ENCODE assay signal across 8 mouse cellular contexts in genomic region chrX:36987851-36988250, GRCm38 (mm10). TPM values are rescaled to one million over a fixed set of nuclear protein-coding genes. Genes with fewer than 3 reads are reported as not detected.
DNase-seq lines count a peak whose midpoint lies in the region; ATAC-seq and TF ChIP-seq lines count a peak whose summit lies in the region.
"Had no signal": no experiment of that assay in that cellular context is flagged by ENCODE, and none has a peak within 500 bp of the region (broad histone marks: within the 10 kb centered on the region; RNA-seq: fewer than 3 reads in every experiment).

No protein-coding gene starts in this region.

- no peaks in the 10 kb centered on the region for H3K9me3 ChIP-seq in lung, embryonic 16.5 days (ENCODE audit: control insufficient read depth, low read length)
- no peaks in the 10 kb centered on the region for H3K9me3 ChIP-seq in lung, postnatal 0 days (ENCODE audit: low read length)
- no peaks in the 10 kb centered on the region for H3K9me3 ChIP-seq in forebrain, embryonic 14.5 days (replicated peaks; ENCODE audit: control insufficient read depth, low read length)
- H3K9me3 ChIP-seq in liver, embryonic 12.5 days (replicated peaks): no peaks in the 10 kb centered on the region
- H3K9me3 ChIP-seq in stomach, postnatal 0 days (ENCODE audit: control insufficient read depth, low read length): no peaks in the 10 kb centered on the region

- H3K36me3 ChIP-seq in lung, embryonic 16.5 days (ENCODE audit: control insufficient read depth, insufficient read depth, low read length): no peaks in the 10 kb centered on the region
- H3K36me3 ChIP-seq in lung, postnatal 0 days (ENCODE audit: insufficient read depth, low read length): no peaks in the 10 kb centered on the region
- H3K36me3 ChIP-seq in forebrain, embryonic 14.5 days (ENCODE audit: control insufficient read depth, insufficient read depth, low read length): no peaks in the 10 kb centered on the region
- H3K36me3 ChIP-seq in liver, embryonic 12.5 days: no peaks in the 10 kb centered on the region
- H3K36me3 ChIP-seq in stomach, postnatal 0 days (ENCODE audit: control insufficient read depth, insufficient read depth, low read length): no peaks in the 10 kb centered on the region

- H3K4me3 ChIP-seq in lung, embryonic 16.5 days (ENCODE audit: low read length): no peak overlapping the region
- H3K4me3 ChIP-seq in lung, postnatal 0 days (ENCODE audit: low read depth, low read length): no peak overlapping the region
- H3K4me3 ChIP-seq in forebrain, embryonic 14.5 days (ENCODE audit: low read depth, low read length): peak overlapping the region; percentile 51
- H3K4me3 ChIP-seq in liver, embryonic 12.5 days: no peak overlapping the region
- H3K4me3 ChIP-seq in stomach, postnatal 0 days (ENCODE audit: low read depth, low read length): no peak overlapping the region; the same call in 1 of the 2 replicates

- no peak for DNase-seq in lung, postnatal 0 days (ENCODE audit: low spot score)
- no peak for DNase-seq in forebrain, embryonic 14.5 days (ENCODE audit: low spot score)
- DNase-seq in stomach, postnatal 0 days (ENCODE audit: low spot score): no peak
- DNase-seq in ovary, postnatal 14 days (ENCODE audit: low spot score): no peak
- no peak for DNase-seq in cerebellum, adult 11-12 months
- DNase-seq: thymus, postnatal 36 days had no signal

- 42% methylated on average over 4 of the region's 4 CpGs for WGBS in lung, embryonic 16.5 days
- WGBS in lung, postnatal 0 days: 59% methylated on average over 4 of the region's 4 CpGs
- 77% methylated on average over 4 of the region's 4 CpGs for WGBS in forebrain, embryonic 14.5 days
- WGBS in liver, embryonic 12.5 days (ENCODE audit: insufficient replicate concordance): 59% methylated on average over 4 of the region's 4 CpGs
- WGBS in stomach, postnatal 0 days: 51% methylated on average over 4 of the region's 4 CpGs

- no peaks in the 10 kb centered on the region for H3K27me3 ChIP-seq in lung, embryonic 16.5 days (ENCODE audit: control insufficient read depth, insufficient read depth, low read depth, low read length)
- H3K27me3 ChIP-seq in lung, postnatal 0 days (replicated peaks; ENCODE audit: insufficient read depth, low read length): no peaks in the 10 kb centered on the region
- no peaks in the 10 kb centered on the region for H3K27me3 ChIP-seq in forebrain, embryonic 14.5 days (replicated peaks; ENCODE audit: control insufficient read depth, insufficient read depth, low read length)
- peaks cover 3% of the 10 kb centered on the region; the same call in 1 of the 2 replicates for H3K27me3 ChIP-seq in liver, embryonic 12.5 days (replicated peaks)
- no peaks in the 10 kb centered on the region for H3K27me3 ChIP-seq in stomach, postnatal 0 days (ENCODE audit: control insufficient read depth, insufficient read depth, low read length)

- H3K4me2 ChIP-seq in lung, embryonic 16.5 days (ENCODE audit: low read depth, low read length): peak overlapping the region; percentile 76
- no peak overlapping the region for H3K4me2 ChIP-seq in lung, postnatal 0 days (replicated peaks; ENCODE audit: low read depth, low read length)
- H3K4me2 ChIP-seq in forebrain, embryonic 14.5 days (ENCODE audit: low read length): peak overlapping the region; percentile 59
- H3K4me2 ChIP-seq in liver, embryonic 12.5 days: peak overlapping the region; percentile 81
- H3K4me2 ChIP-seq in stomach, postnatal 0 days (replicated peaks; ENCODE audit: low read depth): peak overlapping the region; percentile 66; the same call in 1 of the 2 replicates

- TF ChIP-seq EP300 in lung, postnatal 0 days (IDR thresholded peaks at IDR 0.05): no peak
- TF ChIP-seq EP300 in stomach, postnatal 0 days (optimal IDR thresholded peaks at IDR 0.05): no peak

- no peak for ATAC-seq in lung, embryonic 16.5 days (ENCODE audit: low read depth)
- no peak for ATAC-seq in lung, postnatal 0 days
- ATAC-seq in forebrain, embryonic 14.5 days: no peak
- no peak for ATAC-seq in liver, embryonic 12.5 days
- no peak for ATAC-seq in stomach, postnatal 0 days (ENCODE audit: low FRiP score, low TSS enrichment)

- H3K9ac ChIP-seq in lung, embryonic 16.5 days (ENCODE audit: low read length): no peak overlapping the region
- no peak overlapping the region for H3K9ac ChIP-seq in lung, postnatal 0 days (replicated peaks; ENCODE audit: low read depth)
- H3K9ac ChIP-seq in forebrain, embryonic 14.5 days (ENCODE audit: low read length): no peak overlapping the region
- no peak overlapping the region for H3K9ac ChIP-seq in liver, embryonic 12.5 days
- H3K9ac ChIP-seq in stomach, postnatal 0 days (ENCODE audit: low read length): no peak overlapping the region

- TF ChIP-seq CTCF in lung, postnatal 0 days (IDR thresholded peaks at IDR 0.05): no peak
- no peak for TF ChIP-seq CTCF in stomach, postnatal 0 days (IDR thresholded peaks at IDR 0.05; ENCODE audit: low read depth)

- peaks cover 8% of the 10 kb centered on the region; the same call in 1 of the 2 replicates for H3K4me1 ChIP-seq in lung, embryonic 16.5 days (replicated peaks; ENCODE audit: control insufficient read depth, insufficient read depth, low read length)
- H3K4me1 ChIP-seq in lung, postnatal 0 days (ENCODE audit: insufficient read depth, low read depth, low read length): no peaks in the 10 kb centered on the region
- peaks cover 2% of the 10 kb centered on the region; the same call in 1 of the 2 replicates for H3K4me1 ChIP-seq in forebrain, embryonic 14.5 days (ENCODE audit: control insufficient read depth, insufficient read depth, low read length)
- H3K4me1 ChIP-seq in liver, embryonic 12.5 days: peaks cover 15% of the 10 kb centered on the region; the same call in 1 of the 2 replicates
- H3K4me1 ChIP-seq in stomach, postnatal 0 days (replicated peaks; ENCODE audit: control insufficient read depth, insufficient read depth): no peaks in the 10 kb centered on the region

- no peak overlapping the region for H3K27ac ChIP-seq in lung, embryonic 16.5 days (ENCODE audit: low read length)
- no peak overlapping the region for H3K27ac ChIP-seq in lung, postnatal 0 days (ENCODE audit: low read length)
- H3K27ac ChIP-seq in forebrain, embryonic 14.5 days (ENCODE audit: low read depth, low read length): no peak overlapping the region
- no peak overlapping the region for H3K27ac ChIP-seq in liver, embryonic 12.5 days
- no peak overlapping the region for H3K27ac ChIP-seq in stomach, postnatal 0 days (replicated peaks)

RNA-seq across cellular contexts. Expression of gene Sept6, which starts 3.7 kb away (rescaled TPM):
- 16.7 and 18.6 TPM in 2 replicates for polyA plus RNA-seq in lung, embryonic 16.5 days (2015; fragmentation: Nextera tagmentation; extraction: Ambion mirVana)
- polyA plus RNA-seq in lung, postnatal 0 days (2015; fragmentation: Nextera tagmentation; extraction: Ambion mirVana): 4.8 and 6.4 TPM in 2 replicates
- 49.3 and 60.5 TPM in 2 replicates for polyA plus RNA-seq in forebrain, embryonic 14.5 days (2014; fragmentation: Nextera tagmentation; extraction: Ambion mirVana)
- 6.1 and 6.2 TPM in 2 replicates for polyA plus RNA-seq in liver, embryonic 12.5 days (2016; fragmentation: Nextera tagmentation; extraction: Ambion mirVana)
- polyA plus RNA-seq in stomach, postnatal 0 days (2015; fragmentation: Nextera tagmentation; extraction: Ambion mirVana): 7.7 and 8.1 TPM in 2 replicates
